Mouse (Mus musculus) hindbrain, embryonic 10.5 days (tissue): Measurements from ENCODE around the gene Caprin2. TPM values are rescaled to one million over a fixed set of nuclear protein-coding genes. Genes with fewer than 3 reads are reported as not detected.
"Not testable (repeated sequence)": the region's sequence is repeated elsewhere in the genome, so short reads cannot be mapped to it uniquely, and the experiment has no call there.

Experiments used
- DNase-seq: peaks from one replicate; pipeline ENCODE4 v3.0.0-alpha.2; 2017; ENCODE audit warnings: low spot score
- H3K27ac ChIP-seq: fragments of 300-500 bp; sonication (generic); 2 replicates; pipeline ENCODE4 v1.5.1; 2016; ENCODE audit warnings: mild to moderate bottlenecking, moderate library complexity
- H3K27me3 ChIP-seq: fragments of 300-500 bp; sonication (generic); 2 replicates; pipeline ENCODE4 v1.6.1; 2016; ENCODE audit warnings: mild to moderate bottlenecking; ENCODE audit not compliant: poor library complexity, insufficient read depth, severe bottlenecking
- H3K36me3 ChIP-seq: fragments of 300-500 bp; sonication (generic); 2 replicates; pipeline ENCODE4 v1.6.1; 2016; ENCODE audit warnings: mild to moderate bottlenecking, moderate library complexity
- H3K4me1 ChIP-seq: fragments of 300-500 bp; sonication (generic); replicated peaks from 2 replicates; pipeline ENCODE4 v1.6.1; 2016; ENCODE audit warnings: mild to moderate bottlenecking
- H3K4me3 ChIP-seq: fragments of 300-500 bp; sonication (generic); 2 replicates; pipeline ENCODE4 v1.5.1; 2016; ENCODE audit warnings: mild to moderate bottlenecking, moderate library complexity
- H3K9me3 ChIP-seq: fragments of 300-500 bp; sonication (generic); 2 replicates; pipeline ENCODE4 v1.6.1; 2016; ENCODE audit warnings: mild to moderate bottlenecking, moderate library complexity
- WGBS: fragments of 180-500 bp; shearing (Covaris S2); methylation state at CpG from one replicate; pipeline ENCODE4 v1.1.7; 2016; 5-methylcytosine and 5-hydroxymethylcytosine counted together
- polyA plus RNA-seq: library from polyadenylated mRNA; unstranded; fragments of >200 nt; fragmentation: Nextera tagmentation; extraction: Ambion mirVana; gene quantifications from 2 replicates; pipeline ENCODE4 v1.2.1, GENCODE M21; 2016

The Caprin2 gene
- polyA plus RNA-seq = 15.9 and 18.5 TPM in 2 replicates

DNA sequence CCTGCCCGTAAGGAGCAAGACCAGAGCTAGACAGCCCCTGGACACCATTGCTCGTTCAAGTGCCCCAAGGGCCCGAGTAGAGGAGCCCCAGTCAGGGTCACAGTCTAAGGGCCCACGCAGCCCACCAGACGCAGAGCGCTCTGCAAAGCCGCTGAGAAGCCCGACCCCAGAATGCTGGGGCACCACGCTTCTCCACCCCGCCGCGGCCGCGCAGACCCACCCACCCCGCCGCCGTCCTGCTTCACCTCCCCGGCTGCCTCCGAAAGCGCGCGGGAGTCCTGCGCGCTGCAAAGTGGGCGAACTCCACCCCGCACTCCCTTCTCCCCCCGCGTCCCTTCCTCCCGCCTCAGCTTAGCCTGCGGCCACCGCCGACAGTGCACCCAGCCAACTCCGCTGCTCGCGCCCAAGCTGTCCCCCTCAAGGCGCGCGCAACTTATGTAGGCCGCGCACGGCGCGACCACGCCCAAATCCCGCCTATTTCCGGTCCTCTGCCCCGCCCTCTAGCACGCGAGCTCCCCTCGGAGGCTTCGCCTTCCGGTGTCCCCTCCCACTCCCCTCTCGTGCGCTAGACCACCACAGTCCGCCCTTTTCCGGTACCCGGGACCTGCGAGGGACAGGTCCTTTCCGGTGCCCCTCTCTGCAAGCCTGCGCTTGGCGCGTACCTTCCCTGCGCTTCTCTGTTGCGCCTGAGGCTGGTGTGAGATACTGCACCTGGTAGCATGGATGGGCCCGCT lies at the start of gene Caprin2:
Gene Caprin2 (minus strand): TSS at position 465 of the 734 bp plus-strand sequence.
- Histone ChIP-seq H3K9me3 (no peaks in the 10 kb centered on the region), H3K36me3 (no peaks in the 10 kb centered on the region), H3K27ac (peak within 1 kb of the TSS; percentile 93), H3K27me3 (no peaks in the 10 kb centered on the region), H3K4me3 (peak within 1 kb of the TSS; percentile 83), H3K4me1 (peaks cover 19% of the 10 kb centered on the region)
- WGBS = under 1% methylated on average over 65 of the region's 65 CpGs
- DNase-seq = peak; percentile 97

DNA sequence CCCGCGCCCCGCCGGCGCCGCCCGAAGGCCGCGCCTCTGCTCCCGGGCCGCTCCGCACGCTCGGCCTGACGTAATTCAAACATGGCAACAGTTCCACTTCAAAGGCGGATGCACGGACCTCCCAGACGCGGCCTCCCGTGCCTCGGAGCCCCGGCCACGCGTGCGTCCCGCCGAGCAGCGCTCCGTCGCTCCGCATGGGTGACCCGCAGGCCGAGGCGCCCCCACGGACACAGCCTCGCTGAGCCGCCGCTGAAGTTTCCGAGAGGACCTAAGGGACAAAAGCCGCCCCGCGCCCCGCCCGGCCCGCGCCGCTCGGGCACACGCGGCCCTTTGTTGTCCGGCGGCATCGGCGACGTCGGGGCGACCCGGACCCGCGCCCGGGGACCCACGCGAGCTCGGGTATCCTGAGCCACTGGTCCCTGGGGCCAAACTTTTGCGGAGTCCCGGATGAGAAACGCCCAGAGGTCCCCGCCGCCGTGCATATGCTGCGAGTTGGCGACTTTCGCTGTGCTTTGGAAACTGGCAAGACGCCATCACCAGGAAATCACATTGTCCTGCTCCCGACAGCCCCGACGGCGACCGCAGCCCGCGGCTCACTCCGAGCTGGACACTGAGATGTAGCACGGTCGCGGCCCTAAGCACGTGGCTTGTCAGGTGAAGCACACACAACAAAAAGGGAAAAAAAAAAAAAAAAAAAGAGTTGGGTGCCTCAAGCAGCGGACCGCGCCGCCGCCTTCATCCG lies 48.9 kb upstream of the Caprin2 start:
- Histone ChIP-seq H3K4me1 (peaks cover 34% of the 10 kb centered on the region), H3K4me3 (peak overlapping the region; percentile 98), H3K27me3 (no peaks in the 10 kb centered on the region), H3K36me3 (peaks cover 27% of the 10 kb centered on the region), H3K9me3 (no peaks in the 10 kb centered on the region), H3K27ac (peak overlapping the region; percentile 99)
- DNase-seq = peak; percentile 79
- under 1% methylated on average over 92 of the region's 92 CpGs for WGBS

DNA sequence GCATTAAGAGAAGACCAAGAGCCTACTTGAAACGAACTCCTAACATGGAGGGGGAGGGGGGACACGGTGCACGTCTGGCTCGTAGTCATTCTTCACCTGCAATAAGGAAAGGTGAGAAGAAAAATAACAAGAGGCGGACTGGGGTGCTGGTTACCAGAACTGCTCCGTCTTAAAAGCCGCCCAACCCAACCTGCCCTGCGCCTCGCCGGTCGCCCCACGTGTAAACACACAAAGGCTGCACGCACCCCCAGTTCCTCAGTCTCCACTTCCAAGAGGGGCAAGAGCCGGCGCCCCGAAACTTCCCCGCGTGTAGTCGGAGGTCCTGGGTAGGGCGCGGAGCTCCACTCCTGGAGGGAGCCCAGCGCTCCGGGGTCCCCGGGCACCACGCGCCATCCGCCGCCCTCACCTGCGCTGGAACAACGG lies 48.3 kb upstream of the Caprin2 start:
- no peak for DNase-seq
- Histone ChIP-seq H3K27ac (peak overlapping the region; percentile 99), H3K36me3 (peaks cover 33% of the 10 kb centered on the region), H3K9me3 (no peaks in the 10 kb centered on the region), H3K27me3 (no peaks in the 10 kb centered on the region), H3K4me3 (peak overlapping the region; percentile 98), H3K4me1 (peaks cover 34% of the 10 kb centered on the region)
- WGBS = under 1% methylated on average over 30 of the region's 30 CpGs

DNA sequence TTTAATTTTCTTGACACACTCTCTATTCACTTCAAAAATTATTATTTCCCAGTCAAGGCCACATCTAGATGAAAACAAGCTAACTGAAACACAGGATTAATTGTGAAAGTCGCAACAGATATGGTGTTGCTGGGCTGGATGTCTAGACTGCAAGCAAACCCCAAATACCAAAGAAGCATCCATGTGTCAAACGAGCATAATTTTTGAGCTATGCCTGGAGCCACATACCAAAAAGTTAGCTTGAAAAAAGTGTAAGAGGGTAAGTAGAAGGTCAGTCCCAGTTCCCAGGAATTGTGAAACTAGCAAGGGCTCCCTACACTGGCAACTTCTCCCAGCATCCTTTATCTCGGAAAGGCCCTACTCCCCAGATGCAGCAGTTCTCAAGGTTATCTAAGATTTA lies 47.7 kb upstream of the Caprin2 start:
- H3K4me1 ChIP-seq = peaks cover 34% of the 10 kb centered on the region
- peaks cover 40% of the 10 kb centered on the region for H3K36me3 ChIP-seq
- H3K27me3 ChIP-seq = no peaks in the 10 kb centered on the region
- peak overlapping the region; percentile 99 for H3K27ac ChIP-seq
- DNase-seq = no peak
- WGBS = 18% methylated on average over 3 of the region's 3 CpGs
- peak overlapping the region; percentile 98 for H3K4me3 ChIP-seq
- H3K9me3 ChIP-seq = no peaks in the 10 kb centered on the region

DNA sequence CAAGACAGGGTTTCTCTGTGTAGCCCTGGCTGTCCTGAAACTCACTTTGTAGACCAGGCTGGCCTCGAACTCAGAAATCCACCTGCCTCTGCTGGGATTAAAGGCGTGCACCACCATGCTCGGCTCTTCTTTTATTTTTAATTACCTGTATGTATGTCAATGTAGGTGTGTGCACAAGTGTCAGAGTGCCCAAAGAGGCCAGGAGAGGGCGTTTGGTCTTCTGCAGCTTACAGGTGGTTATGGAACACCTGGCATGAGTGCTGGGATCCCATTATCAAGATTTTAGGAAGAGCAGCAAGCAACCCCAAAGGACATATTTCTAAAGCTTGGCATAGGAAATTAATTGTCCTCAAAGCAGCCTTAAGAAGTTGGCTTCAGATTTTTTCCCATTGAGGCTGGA lies 46.4 kb upstream of the Caprin2 start:
- H3K4me3 ChIP-seq = peak overlapping the region; percentile 98; the same call in 1 of the 2 replicates
- no peaks in the 10 kb centered on the region for H3K9me3 ChIP-seq
- peaks cover 41% of the 10 kb centered on the region for H3K4me1 ChIP-seq
- DNase-seq = no peak
- H3K27me3 ChIP-seq = no peaks in the 10 kb centered on the region
- H3K27ac ChIP-seq = no peak overlapping the region
- H3K36me3 ChIP-seq = peaks cover 52% of the 10 kb centered on the region
- WGBS = 72% methylated on average over 4 of the region's 4 CpGs

DNA sequence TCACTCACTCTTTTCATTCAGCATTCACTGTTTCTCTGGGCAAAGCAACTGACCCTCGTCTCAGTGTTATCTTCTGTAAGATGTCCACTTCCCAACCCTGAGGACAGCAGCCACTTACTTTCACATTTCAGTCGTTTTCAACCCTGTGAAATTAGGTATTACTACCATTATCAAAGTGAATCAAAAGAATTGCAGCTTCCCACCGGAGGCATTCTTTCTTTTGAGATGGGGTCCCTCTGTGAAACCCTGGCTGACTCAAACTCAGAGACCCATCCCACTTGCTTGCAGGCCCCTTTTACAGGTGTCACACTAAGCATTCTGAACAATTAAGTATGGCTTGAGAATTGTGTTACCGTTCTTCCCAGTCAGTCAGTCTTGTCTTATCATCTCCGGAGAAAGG lies 45.8 kb upstream of the Caprin2 start:
- Histone ChIP-seq H3K4me3 (peak overlapping the region; percentile 20), H3K27ac (no peak overlapping the region), H3K4me1 (peaks cover 36% of the 10 kb centered on the region), H3K27me3 (no peaks in the 10 kb centered on the region), H3K36me3 (peaks cover 52% of the 10 kb centered on the region), H3K9me3 (no peaks in the 10 kb centered on the region)
- WGBS = 52% methylated on average over 5 of the region's 5 CpGs
- no peak for DNase-seq

DNA sequence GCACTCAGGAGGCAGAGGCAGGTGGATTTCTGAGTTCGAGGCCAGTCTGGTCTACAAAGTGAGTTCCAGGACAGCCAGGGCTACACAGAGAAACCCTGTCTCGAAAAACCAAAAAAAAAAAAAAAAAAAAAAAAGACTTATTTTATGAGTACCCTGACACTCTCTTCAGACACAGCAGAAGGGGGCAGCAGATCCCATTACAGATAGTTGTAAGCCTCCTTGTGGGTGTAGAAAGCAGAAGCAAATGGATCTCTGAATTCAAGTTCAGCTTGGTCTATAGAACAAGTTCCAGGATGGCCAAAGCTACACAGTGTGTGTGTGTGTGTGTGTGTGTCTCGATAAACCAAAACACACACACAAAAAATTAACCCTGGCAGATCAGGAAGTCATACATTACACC lies 44.3 kb upstream of the Caprin2 start:
- not testable (repeated sequence) for H3K27me3 ChIP-seq, DNase-seq
- H3K4me1 ChIP-seq = peaks cover 45% of the 10 kb centered on the region

DNA sequence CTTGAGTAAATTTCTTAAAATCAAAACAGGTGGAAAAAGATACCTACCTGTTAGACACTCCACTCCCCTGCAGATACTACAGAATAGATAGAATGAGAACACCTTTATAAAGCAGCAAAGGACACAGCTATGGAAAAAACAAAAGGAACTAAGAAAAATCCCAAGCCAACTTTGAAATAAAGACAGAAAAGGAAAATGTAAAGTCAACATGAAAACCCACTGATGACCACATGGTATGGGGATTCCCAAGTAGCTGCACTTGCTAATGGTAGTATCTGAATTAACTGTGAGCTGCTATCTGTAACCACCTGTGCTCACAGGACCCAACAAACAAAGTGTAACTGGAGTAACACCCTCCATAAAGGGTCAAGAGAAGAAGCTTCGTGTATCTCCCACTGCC lies 41.7 kb upstream of the Caprin2 start:
- H3K27ac ChIP-seq = no peak overlapping the region
- WGBS = 44% methylated on average over 1 of the region's 1 CpGs
- no peaks in the 10 kb centered on the region for H3K9me3 ChIP-seq
- no peaks in the 10 kb centered on the region for H3K27me3 ChIP-seq
- DNase-seq = no peak
- H3K4me3 ChIP-seq = no peak overlapping the region
- H3K36me3 ChIP-seq = peaks cover 78% of the 10 kb centered on the region
- peaks cover 40% of the 10 kb centered on the region for H3K4me1 ChIP-seq

More for the DNA sequence above, 44.3 kb upstream of the Caprin2 start:
- H3K27ac ChIP-seq, H3K4me3 ChIP-seq, H3K9me3 ChIP-seq: not testable (repeated sequence)
- 97% methylated on average over 2 of the region's 3 CpGs for whole genome bisulfite sequencing
- peaks cover 61% of the 10 kb centered on the region for H3K36me3 ChIP-seq

DNA sequence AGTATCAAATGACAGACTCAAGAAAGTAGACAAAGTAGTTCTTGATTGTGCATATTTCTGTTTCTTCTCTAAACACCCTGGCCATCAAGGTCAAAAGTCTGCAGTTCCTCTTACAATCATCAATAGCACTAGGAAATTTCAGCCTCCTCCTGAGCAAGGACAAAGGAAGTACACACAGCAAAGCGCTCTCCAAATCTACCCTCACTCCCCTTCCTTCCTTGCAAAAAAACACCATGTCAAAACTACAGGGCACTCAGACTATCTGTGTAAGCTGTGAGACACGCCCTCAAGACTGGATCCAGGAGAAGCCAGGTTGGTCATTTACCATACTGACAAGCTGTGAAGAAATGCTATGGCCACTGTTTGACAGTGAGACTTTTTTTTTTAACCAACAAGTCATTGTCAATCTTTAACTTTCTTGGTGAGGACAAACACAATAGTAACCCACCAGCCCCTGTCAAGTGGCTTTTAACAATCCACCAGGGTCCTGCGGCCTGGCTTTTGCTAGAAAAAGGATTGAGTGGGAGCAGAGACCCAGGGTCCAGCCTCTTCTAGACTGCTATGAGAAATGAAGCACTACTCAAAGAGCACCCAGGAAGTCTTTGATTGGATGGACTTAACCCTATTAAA lies 39.0 kb upstream of the Caprin2 start:
- H3K4me1 ChIP-seq = peaks cover 27% of the 10 kb centered on the region
- 69% methylated on average over 3 of the region's 3 CpGs for WGBS
- H3K36me3 ChIP-seq = peaks cover 87% of the 10 kb centered on the region
- no peak overlapping the region for H3K4me3 ChIP-seq
- DNase-seq = no peak
- H3K27ac ChIP-seq = no peak overlapping the region
- no peaks in the 10 kb centered on the region for H3K27me3 ChIP-seq
- no peaks in the 10 kb centered on the region for H3K9me3 ChIP-seq

DNA sequence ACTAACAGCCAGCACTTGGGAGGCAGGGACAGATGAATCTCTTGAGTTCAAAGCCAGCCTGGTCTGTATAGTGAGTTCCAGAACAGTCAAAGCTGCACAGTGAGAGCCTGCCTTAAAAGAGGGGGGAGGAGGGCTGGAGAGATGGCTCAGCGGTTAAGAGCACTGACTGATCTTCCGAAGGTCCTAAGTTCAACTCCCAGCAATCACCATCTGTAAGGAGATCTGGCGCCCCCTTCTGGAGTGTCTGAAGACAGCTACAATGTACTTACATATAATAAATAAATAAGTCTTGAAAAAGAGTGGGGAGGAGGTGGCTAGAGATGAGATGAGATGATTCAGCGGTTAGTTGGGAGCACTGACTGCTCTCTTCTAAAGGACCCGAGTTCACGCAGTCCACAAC lies 35.2 kb upstream of the Caprin2 start:
- Histone ChIP-seq H3K9me3 (no peaks in the 10 kb centered on the region), H3K27ac (no peak overlapping the region), H3K27me3 (no peaks in the 10 kb centered on the region), H3K36me3 (peaks cover 92% of the 10 kb centered on the region), H3K4me3 (no peak overlapping the region), H3K4me1 (peaks cover 14% of the 10 kb centered on the region)
- WGBS = 88% methylated on average over 6 of the region's 6 CpGs
- DNase-seq = peak; percentile 34

DNA sequence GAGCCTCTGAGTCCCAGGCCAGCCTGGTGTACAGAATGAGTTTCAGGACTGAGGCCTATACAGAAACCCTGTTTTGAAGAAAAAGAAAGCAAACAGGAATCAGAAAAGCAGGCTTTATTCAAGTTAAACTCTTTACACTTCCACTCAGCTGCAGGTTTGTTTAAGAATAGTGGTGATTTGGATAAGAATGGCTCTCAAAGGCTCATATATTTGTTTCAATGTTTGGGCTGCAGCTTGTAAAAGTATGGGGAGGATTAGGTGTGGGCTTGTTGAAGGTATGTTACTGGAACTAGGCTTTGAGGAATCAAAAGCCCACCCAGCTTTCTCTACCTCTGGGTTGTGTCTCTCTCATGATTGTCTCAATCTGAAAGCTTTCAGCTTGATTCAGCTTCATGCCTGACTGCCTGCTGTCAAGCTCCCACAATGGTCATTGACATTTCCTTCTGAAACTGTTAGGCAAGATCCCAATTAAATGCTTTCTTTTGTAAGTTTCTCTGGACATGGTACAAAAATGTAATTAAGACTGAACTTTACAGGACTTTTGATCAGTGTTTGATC lies 22.9 kb upstream of the Caprin2 start:
- Histone ChIP-seq H3K4me1 (no peaks in the 10 kb centered on the region), H3K36me3 (peaks cover 38% of the 10 kb centered on the region), H3K27ac (no peak overlapping the region), H3K27me3 (no peaks in the 10 kb centered on the region), H3K4me3 (no peak overlapping the region), H3K9me3 (no peaks in the 10 kb centered on the region)
- DNase-seq = no peak

DNA sequence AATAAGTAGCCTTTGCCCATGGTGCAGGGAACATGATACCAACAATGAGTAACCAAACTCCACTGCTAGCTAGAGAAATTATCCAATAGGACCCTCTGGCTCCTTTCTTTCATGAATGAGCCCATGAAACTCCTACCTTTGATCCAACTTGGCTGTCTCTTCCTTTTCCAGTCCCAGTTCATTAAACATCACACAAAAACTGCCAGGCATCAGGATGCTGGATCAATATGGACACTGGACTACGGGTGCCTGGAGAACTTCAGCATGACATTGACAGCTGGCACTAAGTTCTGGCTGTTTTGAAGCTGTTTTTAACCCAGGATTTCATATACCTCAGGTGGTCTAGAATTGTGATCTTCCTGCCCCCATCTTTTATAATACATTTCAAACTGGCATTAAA lies 21.6 kb upstream of the Caprin2 start:
- no peaks in the 10 kb centered on the region for H3K27me3 ChIP-seq
- 88% methylated on average over 1 of the region's 1 CpGs for WGBS
- no peaks in the 10 kb centered on the region for H3K9me3 ChIP-seq
- DNase-seq = no peak
- H3K4me1 ChIP-seq = no peaks in the 10 kb centered on the region
- no peak overlapping the region for H3K27ac ChIP-seq
- H3K4me3 ChIP-seq = no peak overlapping the region
- H3K36me3 ChIP-seq = peaks cover 26% of the 10 kb centered on the region

DNA sequence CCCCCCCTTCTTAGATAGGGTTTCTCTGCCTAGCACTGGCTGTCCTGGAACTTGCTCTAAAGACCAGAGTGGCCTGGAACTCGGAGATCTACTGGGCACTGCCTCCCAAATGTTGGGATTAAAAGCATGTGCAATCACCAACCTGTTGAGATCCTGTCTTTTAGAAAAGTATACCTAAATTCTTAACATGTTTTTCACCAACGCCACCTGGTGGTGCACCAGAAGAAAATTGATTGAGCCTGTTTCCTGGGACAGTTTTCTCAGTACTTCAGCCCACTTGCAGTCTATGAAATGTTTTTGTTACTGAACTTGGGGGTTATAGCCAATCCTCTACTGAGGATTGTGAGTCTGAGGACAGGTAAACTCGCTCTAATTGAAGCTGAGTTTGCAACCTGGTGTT lies 20.8 kb upstream of the Caprin2 start:
- no peak for DNase-seq
- Histone ChIP-seq H3K27me3 (no peaks in the 10 kb centered on the region), H3K9me3 (no peaks in the 10 kb centered on the region), H3K4me1 (no peaks in the 10 kb centered on the region), H3K27ac (no peak overlapping the region), H3K36me3 (peaks cover 26% of the 10 kb centered on the region), H3K4me3 (no peak overlapping the region)
- WGBS = 32% methylated on average over 3 of the region's 3 CpGs
